23 mouse cellular contexts compared by ENCODE assay signal in the genomic region with DNA sequence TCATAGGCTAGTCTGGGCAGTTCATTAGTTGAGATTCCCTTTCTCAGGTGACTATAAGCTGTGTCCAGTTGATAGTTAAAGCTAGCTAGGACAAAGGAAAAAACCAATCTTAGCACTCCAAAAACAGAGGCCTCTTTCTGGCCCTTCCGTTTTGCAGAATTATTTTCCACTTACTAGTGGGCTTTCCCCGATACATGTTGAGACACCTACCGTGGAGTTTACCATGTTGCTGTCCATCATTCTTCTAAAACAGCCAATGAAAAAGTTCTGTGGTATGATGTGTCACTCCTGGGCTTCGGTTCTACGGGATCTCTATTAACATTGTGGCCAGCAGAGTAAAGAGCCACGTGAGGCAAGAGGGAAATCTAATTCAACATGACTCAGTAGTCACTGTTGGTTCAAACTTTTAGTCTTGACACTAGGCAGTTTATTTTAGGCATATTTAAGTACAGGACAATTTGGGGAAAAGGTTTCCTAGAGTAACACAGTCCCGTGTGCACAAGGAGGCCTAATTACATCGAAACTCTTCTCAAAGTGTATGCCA. TPM values are rescaled to one million over a fixed set of nuclear protein-coding genes. Genes with fewer than 3 reads are reported as not detected.
A peak's percentile ranks its signal among the peaks of the same experiment; 100 is the strongest.
DNase-seq lines count a peak whose midpoint lies in the region; ATAC-seq and TF ChIP-seq lines count a peak whose summit lies in the region.
"Had no signal": no experiment of that assay in that cellular context is flagged by ENCODE, and none has a peak within 500 bp of the region (broad histone marks: within the 10 kb centered on the region; RNA-seq: fewer than 3 reads in every experiment).

No protein-coding gene starts in this region.

- H3K79me2 ChIP-seq in CH12.LX (replicated peaks; ENCODE audit: control insufficient read depth, extremely low read depth, insufficient read depth, poor library complexity, severe bottlenecking) = no peaks in the 10 kb centered on the region

- peaks cover 98% of the 10 kb centered on the region for H3K36me3 ChIP-seq in liver, embryonic 13.5 days
- peaks cover 95% of the 10 kb centered on the region for H3K36me3 ChIP-seq in liver, postnatal 0 days (replicated peaks; ENCODE audit: insufficient read depth, low read length)
- H3K36me3 ChIP-seq in liver, embryonic 16.5 days (ENCODE audit: control insufficient read depth, insufficient read depth) = peaks cover 86% of the 10 kb centered on the region
- H3K36me3 ChIP-seq in CH12.LX (replicated peaks in 1 of 2; ENCODE audit: control insufficient read depth in 1 of 2, insufficient read depth in 1 of 2, low read length in 1 of 2) = peaks cover 24 to 73% of the 10 kb centered on the region in 2 experiments

- H3K27me3 ChIP-seq in liver, embryonic 13.5 days = no peaks in the 10 kb centered on the region
- H3K27me3 ChIP-seq in liver, postnatal 0 days (ENCODE audit: insufficient read depth, low read length) = no peaks in the 10 kb centered on the region
- no peaks in the 10 kb centered on the region for H3K27me3 ChIP-seq in liver, embryonic 16.5 days (ENCODE audit: control insufficient read depth, insufficient read depth, low read depth, low read length)
- H3K27me3 ChIP-seq in CH12.LX (replicated peaks) = no peaks in the 10 kb centered on the region
- H3K27me3 ChIP-seq: Patski had no signal

- ATAC-seq in liver, embryonic 13.5 days (ENCODE audit: low read depth) = no peak
- ATAC-seq in liver, postnatal 0 days = no peak
- ATAC-seq in liver, embryonic 16.5 days (ENCODE audit: low read depth) = no peak
- ATAC-seq: activated CD4-positive, CD25-positive, alpha-beta regulatory T cell, adult 4 months; CD4-positive, CD25-positive, alpha-beta regulatory T cell, adult 4 months; Patski had no signal

- peak overlapping the region; percentile 91 for H3K27ac ChIP-seq in liver, embryonic 13.5 days
- H3K27ac ChIP-seq in liver, postnatal 0 days (ENCODE audit: low read depth) = no peak overlapping the region
- H3K27ac ChIP-seq in liver, embryonic 16.5 days (ENCODE audit: low read length) = peak overlapping the region; percentile 33; the same call in 1 of the 2 replicates
- H3K27ac ChIP-seq in CH12.LX (ENCODE audit: insufficient read depth, low read depth) = peak overlapping the region; percentile 75

- no peak for TF ChIP-seq CTCF in liver, postnatal 0 days (IDR thresholded peaks at IDR 0.05; ENCODE audit: low read depth)
- TF ChIP-seq CTCF in CH12.LX (conservative IDR thresholded peaks at IDR 0.05 in 1 of 2, IDR thresholded peaks at IDR 0.05 in 1 of 2; ENCODE audit: low read depth in 2 of 2, low read length in 2 of 2) = no peak

- intact Hi-C loops in left cerebral cortex, postnatal 10 days (cut with DNase I) = no loop called here

- in situ Hi-C loops in CH12.LX (cut with MboI; ENCODE audit: low pct_ligation_motif_present, low pct_unique_long_range_greater_than_20kb, low sequenced_read_pairs) = no loop called here

- TF ChIP-seq RAD21 in CH12.LX (IDR thresholded peaks at IDR 0.05; ENCODE audit: low read depth, low read length) = no peak

- no peak for TF ChIP-seq POLR2A in CH12.LX (IDR thresholded peaks at IDR 0.05; ENCODE audit: low read depth, low read length)

- H3K4me2 ChIP-seq in liver, embryonic 13.5 days = no peak overlapping the region
- H3K4me2 ChIP-seq in liver, postnatal 0 days (ENCODE audit: low read depth, low read length) = no peak overlapping the region
- no peak overlapping the region for H3K4me2 ChIP-seq in liver, embryonic 16.5 days (ENCODE audit: low read depth, low read length)
- H3K4me2 ChIP-seq in CH12.LX (ENCODE audit: insufficient read depth, low read depth, poor library complexity, severe bottlenecking) = no peak overlapping the region

- no peak for DNase-seq in liver, embryonic 13.5 days
- DNase-seq in liver, postnatal 0 days = no peak
- DNase-seq in liver (no peak), 416B (ENCODE audit: low read depth) (peak; percentile 30), CH12.LX (ENCODE audit: extremely low read depth) (no peak)
- DNase-seq in testis, postnatal 10 days (ENCODE audit: low spot score) = no peak
- no peak for DNase-seq in left cerebral cortex, postnatal 10 days (ENCODE audit: extremely low spot score in 1 of 2, low spot score in 2 of 2)
- DNase-seq: adrenal gland, adult 2 months; adrenal gland, adult 8-10 months; adrenal gland, postnatal 10 days; adrenal gland, postnatal 14 days; adrenal gland, postnatal 25 days; adrenal gland, postnatal 36 days; B cell, adult 2 months; cerebellum, adult 11 months; cerebellum, adult 11-12 months; cerebellum, adult 18-20 months; cerebellum, adult 2 months had no signal

- H3K4me1 ChIP-seq in liver, embryonic 13.5 days (replicated peaks) = peaks cover 55% of the 10 kb centered on the region
- peaks cover 22% of the 10 kb centered on the region for H3K4me1 ChIP-seq in liver, postnatal 0 days (ENCODE audit: insufficient read depth)
- H3K4me1 ChIP-seq in liver, embryonic 16.5 days (ENCODE audit: control insufficient read depth, low read depth, low read length) = peaks cover 35% of the 10 kb centered on the region
- H3K4me1 ChIP-seq in CH12.LX (ENCODE audit: control insufficient read depth in 1 of 2, insufficient read depth in 2 of 2) = peaks cover 36 to 62% of the 10 kb centered on the region in 2 experiments

- dilution Hi-C loops in CH12.LX (cut with MboI; ENCODE audit: extremely low pct_ligation_motif_present, extremely low pct_unique_long_range_greater_than_20kb, low sequenced_read_pairs) = no loop called here

- H3K9ac ChIP-seq in liver, embryonic 13.5 days = no peak overlapping the region
- H3K9ac ChIP-seq in liver, postnatal 0 days (replicated peaks) = no peak overlapping the region
- no peak overlapping the region for H3K9ac ChIP-seq in liver, embryonic 16.5 days (ENCODE audit: low read depth, low read length)
- no peak overlapping the region for H3K9ac ChIP-seq in CH12.LX (ENCODE audit: insufficient read depth, low read depth)

- H3K4me3 ChIP-seq in liver, embryonic 13.5 days (replicated peaks) = no peak overlapping the region
- no peak overlapping the region for H3K4me3 ChIP-seq in liver, postnatal 0 days (ENCODE audit: low read depth, low read length)
- no peak overlapping the region for H3K4me3 ChIP-seq in liver, embryonic 16.5 days (ENCODE audit: low read depth, low read length)
- H3K4me3 ChIP-seq in CH12.LX (replicated peaks in 1 of 3; ENCODE audit: low read depth in 2 of 3, low read length in 2 of 3, poor library complexity in 1 of 3) = no peak overlapping the region

- no peak for TF ChIP-seq EP300 in liver, postnatal 0 days (IDR thresholded peaks at IDR 0.05; ENCODE audit: low read depth)
- TF ChIP-seq EP300 in CH12.LX (IDR thresholded peaks at IDR 0.05; ENCODE audit: low read length) = no peak

- WGBS in liver, embryonic 13.5 days (ENCODE audit: insufficient replicate concordance) = 90% methylated on average over 8 of the region's 8 CpGs
- 90% methylated on average over 8 of the region's 8 CpGs for WGBS in liver, postnatal 0 days (ENCODE audit: insufficient replicate concordance)
- WGBS in liver, embryonic 16.5 days (ENCODE audit: insufficient replicate concordance) = 90% methylated on average over 8 of the region's 8 CpGs

- H3K9me3 ChIP-seq in liver, embryonic 13.5 days (replicated peaks) = no peaks in the 10 kb centered on the region
- H3K9me3 ChIP-seq in liver, postnatal 0 days (ENCODE audit: low read length) = no peaks in the 10 kb centered on the region
- no peaks in the 10 kb centered on the region for H3K9me3 ChIP-seq in liver, embryonic 16.5 days (replicated peaks; ENCODE audit: control insufficient read depth, low read length)
- no peaks in the 10 kb centered on the region for H3K9me3 ChIP-seq in CH12.LX (replicated peaks; ENCODE audit: low read length)
- H3K9me3 ChIP-seq: G1E had no signal

TF ChIP-seq in CH12.LX, 34 proteins besides CTCF, POLR2A, EP300 and RAD21:
- TF ChIP-seq USF1 (IDR thresholded peaks at IDR 0.05; ENCODE audit: low read depth, low read length) (peak; percentile 41), MEF2A (IDR thresholded peaks at IDR 0.05; ENCODE audit: borderline replicate concordance, low read depth, low read length) (peak; percentile 53; the same call in 1 of the 2 replicates), CHD1 (IDR thresholded peaks at IDR 0.05; ENCODE audit: low read depth, low read length) (peak; percentile 80; the same call in 1 of the 2 replicates), ZC3H11A (IDR thresholded peaks at IDR 0.05; ENCODE audit: low read depth, low read length) (no peak), RCOR1 (conservative IDR thresholded peaks at IDR 0.05; ENCODE audit: low read depth, low read length) (no peak), MYC (IDR thresholded peaks at IDR 0.05; ENCODE audit: low read depth, low read length) (0 out of 2 replicates have a peak, but pooled peaks have one; percentile 37), ETS1 (conservative IDR thresholded peaks at IDR 0.05; ENCODE audit: low read depth, low read length) (peak; percentile 62; the same call in 1 of the 2 replicates), BHLHE40 (IDR thresholded peaks at IDR 0.05; ENCODE audit: low read depth, low read length) (peak; percentile 86)

RNA-seq across cellular contexts. Expression of a gene that starts 35.4 kb away (rescaled TPM):
- 179 and 192 TPM in 2 replicates for polyA plus RNA-seq in liver, embryonic 13.5 days (2015; fragmentation: Nextera tagmentation; extraction: Ambion mirVana)
- 175 and 212 TPM in 2 replicates for polyA plus RNA-seq in liver, postnatal 0 days (2015; fragmentation: Nextera tagmentation; extraction: Ambion mirVana)
- polyA plus RNA-seq in liver, embryonic 16.5 days (2015; fragmentation: Nextera tagmentation; extraction: Ambion mirVana) = 199 and 206 TPM in 2 replicates
- total RNA-seq in CH12.LX (2012; rRNA removed) (16.0 and 19.8 TPM in 2 replicates), CH12.LX (2014; rRNA removed) (3.4 and 4.0 TPM in 2 replicates)
- 19.3 and 21.4 TPM in 2 replicates for polyA plus RNA-seq in CH12.LX (2012; ENCODE audit: insufficient read length, low read depth)
- 100 to 1,000 TPM in 1 of 2 experiments, 10 to 100 TPM in 1; 98.2 to 100 TPM for total RNA-seq in left cerebral cortex, postnatal 10 days (2021)
